Mouse (Mus musculus): ENCODE data around the gene Pla1a.
A peak's percentile ranks its signal among the peaks of the same experiment; 100 is the strongest.
"Not testable (repeated sequence)": the region's sequence is repeated elsewhere in the genome, so short reads cannot be mapped to it uniquely, and the experiment has no call there.

The Pla1a gene

GRCm38 (mm10) chr16:38432498-38433425, at the start of gene Pla1a:
Gene Pla1a (minus strand): TSS chr16:38433145.
- no peak for DNase-seq (ENCODE audit: low spot score in 2 of 2)

DNA sequence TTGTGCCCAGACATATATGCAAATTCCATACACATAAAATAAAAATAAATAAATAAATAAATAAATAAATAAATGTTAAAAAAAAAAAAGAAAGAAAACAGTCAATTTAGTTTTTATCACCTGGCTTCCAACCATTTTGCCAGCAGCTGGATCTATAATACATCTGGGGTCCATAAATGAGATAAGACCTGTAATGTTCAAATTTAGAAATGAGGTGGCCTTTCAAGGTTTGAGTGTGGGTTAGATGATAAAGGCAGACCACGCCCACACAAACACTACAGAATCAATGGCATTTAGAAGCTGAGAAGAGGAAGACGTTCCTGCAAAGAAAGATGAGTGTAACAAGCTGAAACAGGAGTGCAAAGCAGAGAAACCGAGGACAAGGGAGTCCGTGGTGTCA, 48.4 kb upstream of the Pla1a start:
- no peak for DNase-seq (ENCODE audit: low spot score in 2 of 2)

DNA sequence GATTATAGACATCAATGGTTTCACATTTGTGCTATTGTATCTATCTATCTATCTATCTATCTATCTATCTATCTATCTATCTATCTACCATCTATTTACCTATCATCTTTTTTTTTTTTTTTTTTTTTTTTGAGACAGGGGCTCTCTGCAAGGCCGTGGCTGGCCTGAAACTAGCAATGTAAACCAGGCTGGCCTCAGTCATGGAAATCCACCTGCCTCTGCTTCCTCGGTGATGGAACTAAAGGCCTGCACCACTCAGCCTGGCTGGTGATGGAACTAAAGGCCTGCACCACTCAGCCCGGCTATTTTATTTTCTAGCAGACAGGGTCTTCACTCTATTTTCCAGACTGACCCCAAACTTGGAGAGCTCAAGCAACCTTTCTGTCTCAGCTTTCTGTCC, 45.4 kb upstream of the Pla1a start:
- DNase-seq (ENCODE audit: low spot score in 2 of 2): no peak

DNA sequence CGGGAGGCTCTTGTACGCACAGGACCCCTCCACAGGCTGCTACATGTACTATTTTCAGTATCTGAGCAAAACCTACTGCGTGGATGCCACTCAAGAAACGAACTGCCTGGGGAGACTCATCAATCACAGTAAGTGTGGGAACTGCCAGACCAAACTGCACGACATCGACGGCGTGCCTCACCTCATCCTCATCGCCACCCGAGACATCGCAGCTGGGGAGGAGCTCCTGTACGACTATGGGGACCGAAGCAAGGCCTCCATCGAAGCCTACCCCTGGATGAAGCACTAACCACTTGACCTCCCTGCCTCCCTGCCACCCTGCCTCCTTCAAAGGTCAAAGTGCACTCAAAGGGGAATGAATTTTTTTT, 44.3 kb upstream of the Pla1a start:
- DNase-seq (ENCODE audit: low spot score in 2 of 2): not testable (repeated sequence)

- peak in 1 of 2 experiments; percentile 53 for DNase-seq (ENCODE audit: low spot score in 2 of 2)
Measured at GRCm38 (mm10) chr16:38476312-38477240, 43.6 kb upstream of the Pla1a start.

- DNase-seq (ENCODE audit: low spot score in 2 of 2): no peak
Measured at GRCm38 (mm10) chr16:38475681-38476311, 42.9 kb upstream of the Pla1a start.

- no peak for DNase-seq (ENCODE audit: low spot score in 2 of 2)
Measured at GRCm38 (mm10) chr16:38474677-38475286, 41.8 kb upstream of the Pla1a start.

GRCm38 (mm10) chr16:38473661-38474060, 40.7 kb upstream of the Pla1a start:
- DNase-seq (ENCODE audit: low spot score in 2 of 2): no peak

GRCm38 (mm10) chr16:38472507-38472873, 39.5 kb upstream of the Pla1a start:
- DNase-seq (ENCODE audit: low spot score in 2 of 2): no peak

GRCm38 (mm10) chr16:38471697-38472506, 39.0 kb upstream of the Pla1a start:
- no peak for DNase-seq (ENCODE audit: low spot score in 2 of 2)

DNA sequence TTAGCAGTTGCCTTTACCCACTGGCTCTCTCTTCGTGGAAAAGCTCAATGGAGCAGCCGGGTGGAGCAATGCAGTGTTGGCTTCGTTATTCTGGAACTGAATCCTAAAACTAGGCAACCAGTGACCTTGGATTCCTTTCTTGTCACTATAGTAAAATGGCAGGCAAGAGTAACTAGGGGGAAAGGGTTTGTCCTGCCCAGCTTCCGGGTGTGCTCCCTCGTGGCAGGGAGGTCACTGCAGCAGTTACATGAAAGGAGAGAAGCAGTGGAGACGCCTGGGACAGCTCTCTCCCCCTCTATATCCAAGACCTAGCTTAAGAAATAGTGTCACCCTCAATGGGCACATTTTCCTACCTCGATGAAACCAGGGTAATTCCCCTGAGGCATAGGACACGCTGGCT, 36.5 kb upstream of the Pla1a start:
- DNase-seq (ENCODE audit: low spot score in 2 of 2): no peak

DNA sequence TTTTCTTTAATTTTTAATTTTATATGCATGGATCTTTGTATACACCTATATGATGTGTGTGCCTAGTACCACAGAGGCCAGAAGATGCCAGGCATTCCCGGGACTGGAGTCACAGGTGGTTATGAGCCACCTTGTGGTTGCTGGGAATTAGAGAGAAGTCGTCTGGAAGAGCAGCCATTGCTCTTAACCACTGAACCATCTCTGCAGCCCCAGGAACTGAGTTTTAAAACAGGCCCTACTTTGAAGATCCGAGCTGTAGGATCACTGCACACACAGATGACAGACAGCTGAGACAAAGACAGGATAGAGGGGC, 35.7 kb upstream of the Pla1a start:
- no peak for DNase-seq (ENCODE audit: low spot score in 2 of 2)

- DNase-seq (ENCODE audit: low spot score in 2 of 2): no peak
Measured at GRCm38 (mm10) chr16:38467917-38468705, 35.2 kb upstream of the Pla1a start.

DNA sequence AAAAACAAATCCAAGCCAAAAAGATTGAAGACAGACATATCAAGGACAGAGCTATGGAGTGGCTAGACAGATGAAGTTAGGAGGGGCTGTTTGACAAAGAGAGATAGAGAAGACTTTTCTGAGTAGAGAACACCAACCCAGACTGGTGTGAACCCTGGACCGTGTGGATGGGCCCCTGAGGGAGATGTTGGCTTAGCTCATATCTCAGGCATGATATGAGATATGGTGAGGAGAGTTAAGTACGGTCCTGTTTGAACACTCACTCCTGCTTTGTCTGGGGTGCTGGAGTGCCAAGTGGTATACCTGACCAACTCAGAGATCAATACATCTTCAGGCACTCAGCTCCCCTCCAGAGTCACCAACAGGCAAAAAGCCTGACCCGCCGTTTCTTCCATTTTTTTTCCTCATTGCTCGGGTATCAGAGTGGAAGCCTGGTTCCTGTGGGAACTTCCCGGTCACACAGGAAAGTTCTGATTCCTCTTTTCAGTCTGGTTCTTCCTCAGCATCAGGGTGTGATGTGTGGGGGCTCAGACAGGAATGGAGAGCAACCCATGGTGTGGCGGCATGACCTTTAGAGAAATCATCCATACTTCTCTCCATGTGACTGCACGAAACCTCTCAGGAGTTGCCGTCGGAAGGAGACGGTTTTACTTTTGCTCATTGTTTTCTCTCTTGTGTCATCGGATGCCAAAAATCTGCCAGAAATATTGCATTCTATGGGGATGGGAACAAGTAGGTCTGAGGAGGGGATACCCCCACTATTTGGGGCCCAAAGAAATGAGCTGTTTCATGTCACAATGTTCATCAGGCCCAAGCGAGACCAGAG, 34.4 kb upstream of the Pla1a start:
- DNase-seq (ENCODE audit: low spot score in 2 of 2): no peak

DNA sequence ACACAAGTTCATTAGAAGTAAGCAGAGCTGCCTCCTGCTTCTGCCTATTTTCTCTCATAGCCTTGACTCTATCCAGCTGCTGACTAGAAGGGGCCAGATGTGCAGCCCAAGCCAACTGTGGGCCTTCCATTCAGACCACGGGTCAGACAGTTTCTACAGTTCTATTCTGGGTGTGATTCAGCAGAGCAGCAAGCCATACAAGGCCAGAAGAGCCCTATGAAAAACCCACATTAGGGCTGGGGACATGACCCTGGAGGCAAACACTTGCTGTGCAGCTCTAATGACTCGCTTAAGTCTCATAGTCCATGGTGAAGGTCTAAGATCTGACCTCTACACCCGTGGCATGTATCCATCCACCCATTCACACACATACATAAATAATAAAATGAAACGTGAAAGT, 33.1 kb upstream of the Pla1a start:
- DNase-seq (ENCODE audit: low spot score in 2 of 2): no peak

DNA sequence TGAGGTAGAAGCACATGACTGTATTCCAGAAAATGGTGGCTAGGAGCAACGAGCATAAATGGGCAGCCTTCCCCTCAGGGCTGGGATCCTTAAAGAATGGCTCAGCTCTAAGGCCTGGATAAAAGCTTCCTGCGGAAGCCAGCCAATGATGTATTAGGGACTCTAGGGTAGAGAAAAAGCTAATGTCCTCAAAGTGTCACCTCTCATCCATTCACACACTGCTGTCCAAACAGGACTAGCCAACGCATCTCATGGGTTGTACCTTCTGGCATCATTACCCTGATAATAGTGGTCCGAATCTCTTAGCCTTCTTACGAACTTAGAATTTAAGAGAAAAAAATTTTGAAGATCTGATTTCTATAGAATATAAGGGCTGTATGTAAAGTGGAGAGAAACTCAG, 30.4 kb upstream of the Pla1a start:
- DNase-seq (ENCODE audit: low spot score in 2 of 2): no peak

- DNase-seq (ENCODE audit: low spot score in 2 of 2): no peak
Measured at GRCm38 (mm10) chr16:38462161-38462560, 29.2 kb upstream of the Pla1a start.

DNA sequence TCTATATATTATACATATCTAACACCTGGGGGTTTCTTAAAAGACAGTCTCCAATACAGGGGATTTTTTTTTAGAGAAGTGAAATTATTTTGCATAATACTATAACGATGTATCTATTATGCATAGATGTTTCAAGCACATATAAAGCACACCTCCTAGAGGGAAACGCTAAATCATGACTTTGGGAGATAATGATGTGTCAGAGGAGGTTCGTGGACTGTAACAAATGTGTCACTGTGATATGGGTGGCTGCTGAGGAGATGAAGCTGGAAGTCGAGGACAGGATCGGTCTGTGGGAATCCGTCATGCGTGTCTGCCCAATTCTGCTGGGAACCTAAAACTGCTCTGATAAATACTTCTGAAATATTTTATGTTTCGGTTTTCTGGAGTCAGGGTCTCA, 28.8 kb upstream of the Pla1a start:
- DNase-seq (ENCODE audit: low spot score in 2 of 2): no peak

GRCm38 (mm10) chr16:38459990-38460389, 27.0 kb upstream of the Pla1a start:
- no peak for DNase-seq (ENCODE audit: low spot score in 2 of 2)

Measured in urinary bladder, adult 18-20 months (tissue).